Mouse (Mus musculus) layer of hippocampus, adult 9-11 months (tissue): ENCODE measurements around the gene Fads6.
A peak's percentile ranks its signal among the peaks of the same experiment; 100 is the strongest.

Experiments
- DNase-seq: peaks from one replicate; pipeline ENCODE4 v3.0.0; 2022

The Fads6 gene

GRCm38 (mm10) chr11:115298160-115298559 is 697 bp upstream of the Fads6 start:
- DNase-seq, result no peak

DNA sequence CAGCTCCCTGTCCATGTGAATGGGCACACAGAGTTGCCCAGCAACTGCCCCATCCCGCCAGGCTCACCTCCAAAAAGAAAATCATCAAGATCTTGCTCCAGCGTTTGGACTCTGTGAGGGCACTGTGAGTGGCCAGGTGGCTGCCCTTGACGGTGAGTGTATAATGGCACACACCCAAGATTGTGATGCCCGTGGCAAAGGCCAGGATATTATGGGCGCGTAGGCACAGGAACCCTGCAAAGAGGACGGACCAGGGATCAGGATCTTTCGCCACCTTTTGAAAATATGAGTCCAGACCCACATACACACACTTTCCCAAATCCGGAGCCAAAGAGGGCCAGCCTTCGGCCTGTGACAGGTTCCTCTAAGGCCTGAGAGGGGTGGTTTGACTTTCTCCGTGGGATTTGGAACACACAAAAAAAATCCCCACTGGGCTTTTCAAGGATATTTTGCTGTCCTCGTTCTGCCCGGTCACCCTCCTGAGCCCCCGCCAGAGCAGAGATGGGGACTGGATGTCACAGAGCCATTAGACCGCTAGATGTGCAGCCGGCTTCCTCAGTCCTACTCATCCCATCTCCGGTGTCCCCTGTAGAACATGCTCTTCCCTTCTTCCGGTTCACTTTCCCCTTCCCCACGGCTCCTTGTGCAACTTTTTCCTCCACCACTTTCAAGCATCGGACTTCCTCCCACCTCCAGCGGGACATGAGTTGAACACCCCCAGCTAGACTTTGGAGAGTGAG is 822 bp downstream of the Fads6 start:
- DNase-seq, result no peak

DNA sequence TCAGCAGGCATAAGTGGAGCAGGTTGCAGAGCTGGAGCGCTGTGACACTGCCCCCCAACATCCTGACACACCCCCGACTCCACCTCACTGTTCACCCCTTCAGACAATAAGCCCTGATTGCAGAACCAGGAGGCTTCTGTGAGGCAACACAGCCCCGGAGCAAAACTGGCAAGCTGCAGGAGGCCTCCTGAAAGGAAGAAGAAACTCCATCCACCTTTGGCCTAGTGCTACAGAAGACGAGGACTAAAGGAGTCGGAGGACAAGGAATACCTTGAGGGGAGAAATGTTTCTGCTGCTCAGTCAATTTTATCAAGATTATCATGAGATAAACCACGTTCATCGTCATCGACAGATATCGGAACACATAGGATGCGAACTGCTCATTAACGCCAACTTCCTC is 1.5 kb downstream of the Fads6 start:
- DNase-seq, result no peak

GRCm38 (mm10) chr11:115292631-115293375 is 4.7 kb downstream of the Fads6 start:
- DNase-seq, result no peak

DNA sequence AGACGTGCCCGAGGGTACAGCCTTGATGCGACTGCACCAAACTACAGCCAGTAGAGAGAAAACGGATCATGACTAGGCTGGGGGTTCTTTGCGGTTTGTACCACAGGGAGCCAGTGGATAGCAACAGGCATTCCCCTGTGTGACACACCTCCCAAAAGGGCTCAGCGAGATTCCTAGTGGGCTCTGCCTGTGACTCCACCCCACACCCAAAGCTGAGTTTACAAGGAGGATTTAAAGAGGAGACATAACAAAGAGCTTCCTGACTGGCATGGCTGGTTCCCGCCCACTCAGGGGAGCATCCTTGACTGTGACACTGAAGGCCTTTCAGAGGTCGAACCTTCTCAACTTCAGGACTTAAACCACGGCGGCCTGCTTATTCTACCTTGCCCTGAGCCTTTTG is 6.0 kb downstream of the Fads6 start:
- no peak for DNase-seq

DNA sequence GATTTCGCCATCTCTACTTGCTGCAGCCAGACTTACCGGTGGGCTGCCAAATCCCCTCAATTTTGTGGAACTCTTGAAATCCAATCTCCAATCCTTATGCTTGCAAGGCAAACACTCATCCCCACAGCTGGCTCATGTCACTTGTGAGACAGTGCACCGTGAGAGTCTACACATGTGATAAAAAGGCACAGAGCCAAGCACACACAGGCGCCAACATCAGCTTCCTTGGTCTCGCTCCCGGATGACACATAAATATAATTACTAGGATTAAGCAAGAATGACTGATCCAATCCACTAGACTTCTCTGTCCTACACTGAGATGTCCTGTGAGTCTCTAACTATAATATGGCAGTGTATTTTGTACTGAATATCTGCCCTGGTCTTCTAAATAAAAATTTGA is 6.5 kb downstream of the Fads6 start:
- DNase-seq, result no peak

GRCm38 (mm10) chr11:115290314-115290713 is 7.1 kb downstream of the Fads6 start:
- no peak for DNase-seq

GRCm38 (mm10) chr11:115289885-115290284 is 7.6 kb downstream of the Fads6 start:
- DNase-seq, result no peak

DNA sequence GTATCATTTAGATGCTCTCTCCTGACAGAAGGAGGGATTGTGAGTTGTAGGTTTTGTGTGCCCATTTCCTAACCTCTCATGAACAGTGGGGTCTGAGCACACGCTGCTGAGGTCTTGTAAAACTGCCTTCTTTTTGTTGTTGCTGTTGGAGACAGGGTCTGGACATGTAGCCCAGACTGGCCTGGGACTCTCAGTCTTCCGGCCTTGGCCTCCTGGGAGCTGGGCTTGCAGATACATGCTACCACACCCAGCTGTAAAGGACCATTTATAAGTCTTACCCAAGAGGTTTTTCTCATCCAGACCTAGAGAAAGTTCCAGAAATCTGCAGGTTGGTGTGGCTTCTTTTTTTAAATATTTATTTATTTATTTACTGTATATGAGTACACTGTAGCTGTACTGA is 9.2 kb downstream of the Fads6 start:
- DNase-seq, result no peak

- DNase-seq, result peak; percentile 78
These were observed 10.1 kb downstream of the Fads6 start for GRCm38 (mm10) chr11:115287386-115287785.

- DNase-seq, result no peak
These were observed 11.1 kb downstream of the Fads6 start for GRCm38 (mm10) chr11:115286201-115286993.

DNA sequence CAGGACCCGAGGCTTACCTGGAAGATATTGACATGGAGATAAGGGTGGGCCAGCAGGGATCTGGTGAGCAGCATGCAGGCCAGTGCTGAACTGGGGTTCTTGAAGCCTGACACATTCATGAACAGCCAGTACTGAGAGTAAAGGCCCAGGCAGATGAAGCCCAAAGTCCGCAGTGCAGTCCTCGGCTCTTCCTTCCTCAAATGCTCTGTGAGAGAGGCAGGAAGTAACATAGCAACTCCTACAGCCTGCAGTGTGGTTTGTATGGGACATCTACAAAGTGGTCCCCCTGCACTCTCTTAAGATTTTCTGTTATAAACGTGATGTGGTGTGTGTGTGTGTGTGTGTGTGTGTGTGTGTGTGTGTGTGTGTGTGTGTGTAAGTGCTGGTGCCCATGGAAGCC is 12.2 kb downstream of the Fads6 start:
- no peak for DNase-seq

DNA sequence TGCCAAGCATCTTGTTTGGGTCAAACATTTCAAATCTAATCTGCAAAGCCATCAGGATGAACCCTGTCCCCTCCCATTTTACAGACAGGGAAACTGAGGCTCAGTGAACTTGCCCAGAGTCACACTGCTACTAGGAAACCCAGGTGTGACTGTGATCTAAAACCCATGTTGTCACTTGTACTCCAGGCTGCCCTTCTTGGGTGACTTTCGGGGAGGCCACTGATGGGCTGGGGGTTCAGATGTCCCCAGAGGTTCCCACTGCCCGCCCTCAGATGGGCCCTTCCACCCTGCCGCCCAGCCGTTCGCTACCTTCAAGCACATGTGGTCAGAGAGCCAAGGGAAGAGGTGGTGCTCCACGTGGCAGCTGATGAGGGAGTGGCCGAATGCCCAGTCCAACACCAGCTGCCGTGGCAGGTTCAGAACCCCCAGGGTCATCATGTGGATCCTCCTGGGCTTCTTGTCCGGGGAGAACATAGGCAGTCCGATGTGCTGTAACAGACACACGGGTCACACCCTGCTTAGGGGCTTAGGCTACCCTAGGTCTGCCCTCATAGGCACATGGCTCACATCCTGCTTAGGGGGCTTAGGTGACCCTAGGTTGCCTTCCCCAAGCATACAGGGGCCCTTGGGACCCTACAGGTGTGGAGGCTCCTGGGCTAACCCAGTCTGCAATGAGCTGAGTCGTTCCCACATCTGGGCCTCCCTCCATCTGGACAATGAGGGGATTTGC is 13.4 kb downstream of the Fads6 start:
- no peak for DNase-seq

- DNase-seq, result no peak
These were observed 14.0 kb downstream of the Fads6 start for GRCm38 (mm10) chr11:115283486-115283765.

DNA sequence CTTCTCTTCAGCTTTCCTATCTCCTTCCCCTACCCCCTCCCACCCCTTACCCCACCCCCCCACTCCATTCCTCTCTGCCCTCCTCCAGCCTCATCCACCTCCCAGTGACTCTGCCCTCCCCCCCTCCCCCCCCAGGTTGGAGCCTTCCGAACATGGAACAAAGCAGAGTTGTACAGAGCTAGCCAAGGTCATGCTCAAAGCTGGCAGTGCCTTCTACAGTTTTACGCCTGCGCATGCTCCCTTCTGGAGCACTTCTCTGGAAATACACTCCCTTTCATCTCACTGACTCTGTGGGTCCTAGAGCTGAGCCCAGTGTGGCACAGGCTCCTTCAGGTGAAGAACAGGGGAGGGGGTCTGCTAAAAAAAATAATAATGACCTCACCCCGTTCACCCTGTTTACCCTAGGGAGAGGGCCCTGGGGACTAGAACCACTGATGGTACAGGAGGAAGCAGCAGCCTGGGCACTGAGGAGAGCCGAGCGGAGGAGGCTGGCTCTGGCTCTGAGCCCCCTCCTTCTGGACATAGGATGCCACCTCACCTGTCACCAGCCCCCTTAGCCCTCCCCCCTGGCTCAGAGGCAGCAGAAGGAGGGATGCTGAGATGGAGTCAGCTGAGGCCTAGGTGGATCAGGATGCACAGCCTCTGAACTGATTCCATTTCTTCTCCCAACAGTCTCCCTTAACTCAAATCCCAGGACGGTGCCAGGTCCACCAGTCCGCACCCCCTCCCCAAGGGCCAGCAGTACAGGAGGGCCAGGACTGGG is 14.6 kb downstream of the Fads6 start:
- DNase-seq, result peak; percentile 66

DNA sequence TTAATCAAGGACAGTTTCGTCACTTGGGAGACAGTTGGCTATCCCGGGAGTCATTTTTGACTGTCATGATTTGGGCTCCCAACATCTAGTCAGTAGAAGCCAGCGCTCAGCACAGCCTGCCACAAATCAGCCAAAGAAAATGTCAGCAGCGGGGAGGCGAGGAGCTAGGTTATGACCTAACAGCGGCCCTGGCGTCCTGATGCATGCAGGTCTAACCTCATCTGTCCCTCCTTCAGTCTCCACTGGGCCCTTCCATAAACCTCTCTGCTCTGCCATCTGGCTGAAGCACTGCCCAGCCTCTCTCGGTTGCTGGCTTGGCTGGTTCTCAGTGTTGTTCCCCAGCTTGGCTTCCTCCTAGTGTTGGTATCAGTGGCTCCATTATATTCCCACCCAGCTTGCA is 15.2 kb downstream of the Fads6 start:
- peak; percentile 70 for DNase-seq

DNA sequence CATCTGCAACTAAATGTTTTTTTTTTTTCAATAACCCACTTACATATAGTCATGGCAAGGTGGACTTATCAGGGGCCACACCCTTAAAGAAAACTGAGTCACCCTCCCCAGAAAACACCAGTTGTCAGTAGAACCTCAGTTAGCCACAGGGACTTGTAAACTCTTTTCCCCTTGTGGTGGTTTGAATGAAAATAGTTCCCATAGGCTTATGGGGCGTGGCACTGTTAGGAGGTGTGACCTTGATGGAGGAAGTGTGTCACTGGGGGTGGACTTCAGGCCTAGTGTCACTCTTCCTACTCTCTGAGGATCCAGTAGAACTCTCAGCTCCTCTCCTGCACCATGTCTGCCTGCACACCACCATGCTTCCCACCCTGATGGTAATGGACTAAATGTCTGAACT is 17.7 kb downstream of the Fads6 start:
- no peak for DNase-seq

DNA sequence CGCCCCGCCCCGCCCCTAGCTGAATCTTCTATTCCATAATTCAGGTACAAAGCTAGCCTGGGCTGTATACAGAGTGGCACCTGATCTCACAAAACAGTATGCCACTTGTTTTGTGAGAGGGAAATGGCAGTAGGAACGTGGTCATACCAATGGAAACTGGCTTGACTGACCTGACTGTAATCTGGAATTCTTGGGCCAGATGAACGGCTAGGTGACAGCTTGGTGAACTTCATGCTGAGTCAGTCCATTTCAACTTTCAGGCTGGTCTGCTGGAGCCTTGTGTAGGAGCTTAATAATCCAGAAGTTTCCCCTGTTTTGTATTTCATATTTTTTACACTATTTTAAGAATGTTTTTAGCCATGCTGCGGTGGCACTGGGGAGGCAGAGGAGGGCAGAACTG is 19.3 kb downstream of the Fads6 start:
- no peak for DNase-seq

- DNase-seq, result no peak
These were observed 19.9 kb downstream of the Fads6 start for GRCm38 (mm10) chr11:115277604-115277975.

DNA sequence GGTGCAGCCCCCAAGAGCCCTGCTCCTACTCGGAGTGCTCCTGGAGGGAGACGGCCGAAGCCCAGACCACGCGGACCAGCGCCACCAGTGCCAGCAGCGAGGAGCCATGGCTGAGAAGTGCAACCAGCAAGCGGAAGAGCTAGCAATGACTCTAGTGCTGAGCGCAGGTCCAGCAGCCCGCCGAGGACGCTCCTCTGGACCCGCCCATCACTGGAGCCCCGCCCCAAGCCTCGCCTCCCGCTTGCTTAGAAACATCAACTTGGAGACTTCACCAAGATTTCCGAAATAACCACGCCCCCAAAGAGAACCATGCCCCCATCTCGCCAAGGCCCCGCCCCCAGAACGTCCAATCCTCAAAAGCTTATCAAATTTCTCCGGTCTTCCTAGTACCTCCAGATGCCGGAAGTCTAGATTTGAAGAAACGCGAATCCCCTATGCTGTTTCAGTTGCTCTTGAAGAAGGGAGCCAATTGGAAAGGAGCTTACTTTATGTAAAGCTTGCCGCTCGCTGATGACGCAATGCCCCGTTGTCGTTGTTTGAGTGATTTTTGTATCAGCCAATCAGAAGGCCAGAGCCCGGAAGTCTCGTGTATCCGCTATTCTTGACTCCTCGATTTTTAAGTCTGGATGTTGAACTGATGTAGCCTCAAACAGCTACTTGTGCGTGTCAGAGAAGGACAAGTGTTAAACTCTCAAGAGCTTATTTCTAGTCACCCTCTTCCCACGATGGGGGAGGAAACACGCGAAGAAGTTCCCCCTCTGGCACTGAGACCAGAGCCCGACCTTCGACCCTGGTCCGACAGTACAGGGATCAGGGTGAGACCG is 20.5 kb downstream of the Fads6 start, which contains the start of gene Fdxr:
Fdxr (minus strand) TSS at position 271 of the 824 bp plus-strand sequence.
- peak; percentile 99 for DNase-seq

DNA sequence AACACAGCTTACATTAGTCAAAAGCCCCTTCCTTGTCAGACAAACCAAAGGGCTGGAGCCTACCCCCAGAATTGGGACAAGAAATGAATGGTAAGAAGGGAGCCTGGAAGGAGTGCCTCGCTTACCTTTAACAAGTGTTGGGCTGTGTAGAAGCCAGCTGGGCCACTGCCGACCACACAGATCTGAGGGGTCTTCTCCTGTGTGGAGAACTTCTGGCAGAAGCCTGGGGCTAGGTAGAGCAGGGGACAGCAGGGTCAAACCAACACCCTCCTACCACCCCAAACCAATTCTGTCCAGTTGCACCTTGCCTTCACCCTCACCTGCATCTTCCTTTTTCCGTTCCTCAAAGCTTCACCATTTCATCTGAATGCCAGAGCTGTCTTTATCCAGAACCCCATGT is 21.5 kb downstream of the Fads6 start:
- DNase-seq, result no peak

DNA sequence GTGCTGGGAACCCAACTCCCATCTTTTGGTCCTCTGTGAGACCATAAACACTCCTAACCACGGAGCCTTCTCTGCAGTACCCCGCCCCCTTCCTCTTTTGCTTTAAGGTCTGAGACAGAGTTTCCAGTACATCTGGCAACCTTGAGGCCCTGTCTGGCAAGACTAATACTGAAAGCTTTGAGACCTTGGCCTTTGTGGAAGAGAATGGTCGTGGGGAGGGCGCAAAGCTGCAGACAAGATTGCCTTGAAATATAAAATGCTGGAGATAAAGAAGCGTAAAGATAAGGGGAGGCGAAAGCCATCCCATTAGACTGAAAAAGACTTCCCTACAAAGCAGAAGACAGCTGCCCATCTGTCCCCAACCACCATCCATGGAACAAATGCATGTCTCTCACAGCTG is 22.0 kb downstream of the Fads6 start:
- DNase-seq, result no peak
